Comparison of ENCODE assay signal across 13 mouse cellular contexts in the genomic region with DNA sequence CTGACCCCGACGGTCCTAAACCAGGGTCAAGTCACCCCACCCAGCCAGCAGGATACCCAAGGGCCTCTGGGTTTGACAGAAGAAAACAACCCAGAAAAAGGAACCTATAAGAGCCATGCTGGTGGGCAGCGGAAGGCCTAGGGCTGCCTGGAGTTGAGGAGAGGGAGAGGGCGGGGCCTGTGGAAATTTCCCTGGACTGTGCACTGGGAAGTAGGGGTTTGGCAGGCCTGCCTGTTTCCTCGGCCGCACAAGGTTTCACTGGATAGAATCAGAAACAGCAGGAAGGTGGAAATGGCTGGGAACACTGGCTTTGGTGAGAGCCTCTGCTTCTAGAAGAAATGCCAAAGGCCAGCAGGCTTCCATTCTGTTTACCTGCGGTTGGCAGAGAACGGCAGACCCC. TPM values are rescaled to one million over a fixed set of nuclear protein-coding genes. Genes with fewer than 3 reads are reported as not detected.
DNase-seq lines count a peak whose midpoint lies in the region; ATAC-seq and TF ChIP-seq lines count a peak whose summit lies in the region.
"Had no signal": no experiment of that assay in that cellular context is flagged by ENCODE, and none has a peak within 500 bp of the region (broad histone marks: within the 10 kb centered on the region; RNA-seq: fewer than 3 reads in every experiment).

No protein-coding gene starts in this region.

- peaks cover 13% of the 10 kb centered on the region for H3K4me1 ChIP-seq in limb, embryonic 12.5 days (replicated peaks)
- no peaks in the 10 kb centered on the region for H3K4me1 ChIP-seq in lung, postnatal 0 days (ENCODE audit: insufficient read depth, low read depth, low read length)
- H3K4me1 ChIP-seq: forebrain, embryonic 13.5 days had no signal

- DNase-seq in cerebellum, adult 9-11 months: peak; percentile 48
- no peak for DNase-seq in cerebellum, postnatal 4 days (ENCODE audit: low spot score in 2 of 2)
- DNase-seq in gastrocnemius, postnatal 10 days: peak; percentile 45
- DNase-seq in kidney, adult 18-20 months: peak; percentile 37
- no peak for DNase-seq in right cerebral cortex, postnatal 25 days
- no peak for DNase-seq in lung, postnatal 0 days (ENCODE audit: low spot score)
- DNase-seq in embryo, embryonic 11 days: no peak
- DNase-seq: lung, postnatal 4 days; thymus, postnatal 36 days had no signal

- no peak overlapping the region for H3K4me2 ChIP-seq in limb, embryonic 12.5 days
- H3K4me2 ChIP-seq in lung, postnatal 0 days (replicated peaks; ENCODE audit: low read depth, low read length): no peak overlapping the region
- H3K4me2 ChIP-seq: forebrain, embryonic 13.5 days; liver, embryonic 11.5 days had no signal

- H3K27me3 ChIP-seq in limb, embryonic 12.5 days: peaks cover 3% of the 10 kb centered on the region; the same call in 1 of the 2 replicates
- H3K27me3 ChIP-seq in lung, postnatal 0 days (replicated peaks; ENCODE audit: insufficient read depth, low read length): no peaks in the 10 kb centered on the region
- H3K27me3 ChIP-seq: forebrain, embryonic 13.5 days; Patski had no signal

- no peak for TF ChIP-seq CTCF in lung, postnatal 0 days (IDR thresholded peaks at IDR 0.05)

- WGBS in limb, embryonic 12.5 days: 74% methylated on average over 8 of the region's 8 CpGs
- WGBS in lung, postnatal 0 days: 77% methylated on average over 8 of the region's 8 CpGs

- H3K9me3 ChIP-seq in limb, embryonic 12.5 days: no peaks in the 10 kb centered on the region
- H3K9me3 ChIP-seq in lung, postnatal 0 days (ENCODE audit: low read length): no peaks in the 10 kb centered on the region
- H3K9me3 ChIP-seq: forebrain, embryonic 13.5 days had no signal

- H3K4me3 ChIP-seq in limb, embryonic 12.5 days (replicated peaks): no peak overlapping the region
- no peak overlapping the region for H3K4me3 ChIP-seq in lung, postnatal 0 days (ENCODE audit: low read depth, low read length)
- H3K4me3 ChIP-seq: forebrain, embryonic 13.5 days had no signal

- TF ChIP-seq EP300 in lung, postnatal 0 days (IDR thresholded peaks at IDR 0.05): no peak

- no peaks in the 10 kb centered on the region for H3K36me3 ChIP-seq in limb, embryonic 12.5 days
- no peaks in the 10 kb centered on the region for H3K36me3 ChIP-seq in lung, postnatal 0 days (ENCODE audit: insufficient read depth, low read length)

- H3K9ac ChIP-seq in limb, embryonic 12.5 days (replicated peaks): no peak overlapping the region
- no peak overlapping the region for H3K9ac ChIP-seq in lung, postnatal 0 days (replicated peaks; ENCODE audit: low read depth)
- H3K9ac ChIP-seq: forebrain, embryonic 13.5 days had no signal

- H3K27ac ChIP-seq in limb, embryonic 12.5 days: peak overlapping the region; percentile 41; the same call in 1 of the 2 replicates
- H3K27ac ChIP-seq in lung, postnatal 0 days (ENCODE audit: low read length): no peak overlapping the region
- H3K27ac ChIP-seq: forebrain, embryonic 13.5 days had no signal

- no peak for ATAC-seq in limb, embryonic 12.5 days (ENCODE audit: insufficient number of reproducible peaks, insufficient read depth, low FRiP score, low TSS enrichment, low read depth)
- no peak for ATAC-seq in lung, postnatal 0 days
- ATAC-seq: forebrain, embryonic 13.5 days; Patski had no signal

RNA-seq across cellular contexts. Expression of a gene that starts 28.5 kb away (rescaled TPM):
- 10 to 100 TPM; 23.1 to 24.5 TPM for total RNA-seq in gastrocnemius, postnatal 10 days (2021)
- 28.7 and 29.4 TPM in 2 replicates for polyA plus RNA-seq in limb, embryonic 12.5 days (2016; fragmentation: Nextera tagmentation; extraction: Ambion mirVana)
- 31.0 and 33.0 TPM in 2 replicates for polyA plus RNA-seq in lung, postnatal 0 days (2015; fragmentation: Nextera tagmentation; extraction: Ambion mirVana)

RNA-seq across cellular contexts. Expression of a gene that starts 41.1 kb away (rescaled TPM):
- 10 to 100 TPM in 1 of 2 experiments, 1 to 10 TPM in 1; 9.3 to 11.2 TPM for total RNA-seq in gastrocnemius, postnatal 10 days (2021)
- polyA plus RNA-seq in limb, embryonic 12.5 days (2016; fragmentation: Nextera tagmentation; extraction: Ambion mirVana): 3.0 and 3.5 TPM in 2 replicates
- 16.3 and 16.6 TPM in 2 replicates for polyA plus RNA-seq in lung, postnatal 0 days (2015; fragmentation: Nextera tagmentation; extraction: Ambion mirVana)

Comparison
In these comparisons a context has a peak if more than half of its experiments do, and no peak if none do; other contexts are left out.
1. DNase-seq: peak in cerebellum, adult 9-11 months (single experiment), gastrocnemius, postnatal 10 days (single experiment) and kidney, adult 18-20 months (single experiment); none in cerebellum, postnatal 4 days (0 of 2), right cerebral cortex, postnatal 25 days (single experiment), lung, postnatal 0 days (single experiment) and embryo, embryonic 11 days (single experiment).